Mouse (Mus musculus): ENCODE results near the gene Cx3cr1. TPM values are rescaled to one million over a fixed set of nuclear protein-coding genes. Genes with fewer than 3 reads are reported as not detected.
"Not testable (repeated sequence)": the region's sequence is repeated elsewhere in the genome, so short reads cannot be mapped to it uniquely, and the experiment has no call there.

The Cx3cr1 gene
- polyA plus RNA-seq, 1 experiment from 2014 or later, result 1.8 TPM

DNA sequence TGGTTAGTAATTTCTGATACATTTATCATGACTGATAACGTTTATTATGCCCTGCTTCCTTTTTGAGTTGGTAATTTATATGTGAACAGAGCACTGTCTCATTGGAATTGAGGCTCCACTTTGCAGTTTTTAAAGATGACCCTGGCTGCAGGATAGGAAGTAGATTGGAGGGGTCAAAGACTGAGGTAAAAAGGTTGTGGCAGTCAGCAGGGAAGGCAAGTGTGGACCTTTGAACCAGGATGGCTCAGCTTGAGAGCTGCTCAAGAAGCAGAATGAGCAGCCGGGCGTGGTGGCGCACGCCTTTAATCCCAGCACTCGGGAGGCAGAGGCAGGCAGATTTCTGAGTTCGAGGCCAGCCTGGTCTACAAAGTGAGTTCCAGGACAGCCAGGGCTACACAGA lies 43.8 kb upstream of the Cx3cr1 start:
- peaks cover 21% of the 10 kb centered on the region for H3K36me3 ChIP-seq (replicated peaks; ENCODE audit: insufficient read depth, low read length)
- no peak for TF ChIP-seq CTCF (IDR thresholded peaks at IDR 0.05; ENCODE audit: low read depth)
- TF ChIP-seq EP300 (IDR thresholded peaks at IDR 0.05; ENCODE audit: low read depth), result no peak
- H3K27me3 ChIP-seq (ENCODE audit: insufficient read depth, low read length), result no peaks in the 10 kb centered on the region
- ATAC-seq (no peak), DNase-seq (no peak)
- H3K9ac ChIP-seq (replicated peaks), result no peak overlapping the region
- peak overlapping the region; percentile 51 for H3K4me2 ChIP-seq (ENCODE audit: low read depth, low read length)
- WGBS (ENCODE audit: insufficient replicate concordance), result 86% methylated on average over 6 of the region's 7 CpGs
- peaks cover 43% of the 10 kb centered on the region for H3K4me1 ChIP-seq (ENCODE audit: insufficient read depth)
- no peaks in the 10 kb centered on the region for H3K9me3 ChIP-seq (ENCODE audit: low read length)
- peak overlapping the region; percentile 100; the same call in 1 of the 2 replicates for H3K27ac ChIP-seq (ENCODE audit: low read depth)
- H3K4me3 ChIP-seq (ENCODE audit: low read depth, low read length), result no peak overlapping the region

DNA sequence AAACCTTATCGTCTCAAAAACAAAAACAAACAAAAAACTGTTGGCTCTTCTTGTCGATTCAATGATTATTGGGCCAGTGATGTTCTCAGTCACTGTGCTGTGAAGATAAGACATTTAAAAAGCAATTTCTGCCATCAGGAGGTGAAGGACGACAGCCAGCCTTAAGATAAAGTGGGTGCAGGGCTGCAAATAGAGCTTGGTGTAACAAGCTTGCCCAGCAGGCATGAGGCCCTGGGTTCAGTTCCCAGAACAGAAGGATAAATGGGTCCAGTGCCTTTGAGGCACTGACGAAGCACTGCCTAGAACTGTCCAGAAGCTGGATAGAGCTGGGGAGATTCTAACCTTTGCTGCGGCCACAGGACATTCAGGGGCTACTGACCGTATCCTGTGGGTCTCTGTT lies 42.8 kb upstream of the Cx3cr1 start:
- no peaks in the 10 kb centered on the region for H3K27me3 ChIP-seq (ENCODE audit: insufficient read depth, low read length)
- peaks cover 33% of the 10 kb centered on the region for H3K4me1 ChIP-seq (ENCODE audit: insufficient read depth)
- DNase-seq (peak; percentile 24), ATAC-seq (no peak)
- H3K4me2 ChIP-seq (ENCODE audit: low read depth, low read length), result peak overlapping the region; percentile 51
- no peaks in the 10 kb centered on the region for H3K9me3 ChIP-seq (ENCODE audit: low read length)
- WGBS (ENCODE audit: insufficient replicate concordance), result 66% methylated on average over 6 of the region's 6 CpGs
- H3K27ac ChIP-seq (ENCODE audit: low read depth), result peak overlapping the region; percentile 100
- TF ChIP-seq EP300 (IDR thresholded peaks at IDR 0.05; ENCODE audit: low read depth), result peak; percentile 92
- TF ChIP-seq CTCF (IDR thresholded peaks at IDR 0.05; ENCODE audit: low read depth), result no peak
- H3K36me3 ChIP-seq (replicated peaks; ENCODE audit: insufficient read depth, low read length), result peaks cover 11% of the 10 kb centered on the region
- no peak overlapping the region for H3K4me3 ChIP-seq (ENCODE audit: low read depth, low read length)
- H3K9ac ChIP-seq (replicated peaks), result peak overlapping the region; percentile 2; the same call in 1 of the 2 replicates

DNA sequence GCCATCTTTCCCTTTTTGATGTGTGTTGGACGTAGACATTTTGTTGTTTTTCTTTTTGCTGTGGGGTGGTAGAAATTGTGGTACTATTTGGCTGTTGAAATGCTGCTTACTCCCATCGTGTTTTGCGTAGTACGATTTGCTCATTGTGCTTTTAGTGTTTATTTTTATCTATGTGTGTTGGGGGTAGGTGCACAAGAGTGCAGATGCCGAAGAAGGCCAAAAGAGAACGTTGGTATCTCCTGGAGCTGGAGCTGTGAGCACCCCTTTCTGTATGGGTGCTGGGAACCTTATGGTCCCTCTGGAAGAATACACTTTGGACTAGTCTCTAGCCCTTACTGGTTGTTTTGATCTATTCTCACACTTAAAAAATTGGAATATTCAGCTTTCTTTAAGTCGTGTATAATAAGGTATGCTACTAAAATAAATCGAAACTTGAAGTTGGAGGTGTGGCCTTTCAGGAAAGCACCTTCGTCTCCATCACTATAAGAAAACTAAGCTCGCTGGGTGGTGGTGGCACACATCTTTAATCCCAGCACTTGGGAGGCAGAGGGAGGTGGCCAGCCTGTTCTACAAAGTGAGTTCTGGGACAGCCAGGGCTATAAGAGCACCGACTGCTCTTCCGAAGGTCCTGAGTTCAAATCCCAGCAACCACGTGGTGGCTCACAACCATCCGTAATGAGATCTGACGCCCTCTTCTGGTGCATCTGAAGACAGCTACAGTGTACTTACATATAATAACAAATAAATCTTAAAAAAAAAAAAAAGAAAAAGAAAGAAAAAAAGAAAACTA lies 41.7 kb upstream of the Cx3cr1 start:
- H3K9ac ChIP-seq (replicated peaks), result peak overlapping the region; percentile 92
- peaks cover 30% of the 10 kb centered on the region for H3K4me1 ChIP-seq (ENCODE audit: insufficient read depth)
- H3K27me3 ChIP-seq (ENCODE audit: insufficient read depth, low read length), result no peaks in the 10 kb centered on the region
- peak overlapping the region; percentile 90 for H3K4me3 ChIP-seq (ENCODE audit: low read depth, low read length)
- TF ChIP-seq CTCF (IDR thresholded peaks at IDR 0.05; ENCODE audit: low read depth), result no peak
- no peak for TF ChIP-seq EP300 (IDR thresholded peaks at IDR 0.05; ENCODE audit: low read depth)
- no peaks in the 10 kb centered on the region for H3K9me3 ChIP-seq (ENCODE audit: low read length)
- WGBS (ENCODE audit: insufficient replicate concordance), result 67% methylated on average over 15 of the region's 15 CpGs
- no peak for ATAC-seq
- DNase-seq, result no peak
- peak overlapping the region; percentile 87 for H3K4me2 ChIP-seq (ENCODE audit: low read depth, low read length)
- H3K36me3 ChIP-seq (replicated peaks; ENCODE audit: insufficient read depth, low read length), result no peaks in the 10 kb centered on the region
- H3K27ac ChIP-seq (ENCODE audit: low read depth), result peak overlapping the region; percentile 100

DNA sequence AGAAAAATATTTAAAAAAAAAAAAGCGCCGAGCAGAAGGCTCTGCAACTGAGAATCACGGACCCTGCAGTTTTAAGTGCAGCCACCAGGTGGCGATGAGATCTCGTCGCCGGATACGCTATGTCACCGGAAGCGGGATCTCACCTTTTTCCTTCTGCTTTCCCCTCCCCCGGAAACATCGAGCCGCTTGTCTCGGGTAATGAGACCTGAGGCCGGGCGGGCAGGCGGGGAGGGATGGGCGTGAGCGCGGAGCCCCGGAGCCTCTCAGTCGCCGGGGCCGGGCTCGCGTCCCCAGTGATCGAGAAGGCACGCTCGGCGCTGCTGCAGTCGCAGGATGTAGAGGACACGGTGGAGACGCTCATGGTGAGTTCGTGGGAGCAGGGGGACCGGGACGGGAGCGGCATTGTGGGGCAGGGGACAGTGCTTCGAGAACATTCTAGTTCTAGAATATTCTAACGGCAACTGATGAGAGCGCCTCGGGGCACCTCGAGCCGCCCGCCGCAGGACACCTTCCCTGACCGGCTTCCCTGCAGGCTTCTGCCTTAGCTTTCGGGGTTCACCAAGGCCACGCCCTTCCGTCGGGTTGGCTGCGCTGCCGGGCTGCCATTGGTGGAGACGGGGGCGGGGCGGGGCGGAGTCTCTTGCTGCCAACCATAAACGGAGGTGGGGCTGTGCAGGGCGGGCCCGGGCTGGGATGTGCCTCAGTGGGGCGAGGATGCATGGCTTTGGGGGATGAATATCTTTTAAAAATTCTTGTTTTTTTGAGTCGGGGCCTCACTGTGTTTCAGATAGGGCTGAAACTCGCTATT lies 40.7 kb upstream of the Cx3cr1 start, which contains the start of gene Slc25a38:
Slc25a38 (plus strand) TSS at position 164 of the 808 bp plus-strand sequence.
- under 1% methylated on average over 60 of the region's 62 CpGs for whole genome bisulfite sequencing (ENCODE audit: insufficient replicate concordance)

DNA sequence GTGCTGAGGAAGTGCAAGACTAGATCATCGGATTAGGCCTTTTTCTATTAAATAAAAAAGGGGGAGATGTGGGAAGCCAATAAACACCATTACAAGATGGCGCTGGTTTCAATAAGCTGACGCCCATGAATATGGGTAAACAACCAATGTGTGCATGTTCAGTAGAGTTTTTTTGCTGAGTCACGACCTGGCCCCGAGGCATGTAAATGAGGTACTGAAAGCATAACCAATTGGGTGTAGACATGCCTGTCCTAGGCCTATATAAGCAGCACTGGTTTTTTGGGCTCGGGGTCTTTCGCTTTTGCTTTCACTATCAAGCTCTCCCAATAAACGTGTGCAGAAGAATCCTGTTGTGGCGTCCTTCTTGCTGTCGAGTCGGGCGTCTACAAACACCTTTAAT lies 39.3 kb upstream of the Cx3cr1 start:
- not testable (repeated sequence) for H3K27ac ChIP-seq (ENCODE audit: low read depth); H3K4me3 ChIP-seq (ENCODE audit: low read depth, low read length); H3K9ac ChIP-seq (replicated peaks); H3K36me3 ChIP-seq (replicated peaks; ENCODE audit: insufficient read depth, low read length); H3K27me3 ChIP-seq (ENCODE audit: insufficient read depth, low read length); ATAC-seq; H3K4me2 ChIP-seq (ENCODE audit: low read depth, low read length); H3K9me3 ChIP-seq (ENCODE audit: low read length)
- WGBS (ENCODE audit: insufficient replicate concordance), result 91% methylated on average over 12 of the region's 12 CpGs
- peaks cover 24% of the 10 kb centered on the region for H3K4me1 ChIP-seq (ENCODE audit: insufficient read depth)
- peak; percentile 15 for DNase-seq

More for the DNA sequence above, 40.7 kb upstream of the Cx3cr1 start, which contains the start of gene Slc25a38:
- no peaks in the 10 kb centered on the region for H3K36me3 ChIP-seq (replicated peaks; ENCODE audit: insufficient read depth, low read length)
- peak within 1 kb of the TSS; percentile 87 for H3K4me2 ChIP-seq (ENCODE audit: low read depth, low read length)
- DNase-seq, result peak; percentile 99
- no peaks in the 10 kb centered on the region for H3K9me3 ChIP-seq (ENCODE audit: low read length)
- H3K4me3 ChIP-seq (ENCODE audit: low read depth, low read length), result peak within 1 kb of the TSS; percentile 90
- ATAC-seq, result peak; percentile 90
- no peaks in the 10 kb centered on the region for H3K27me3 ChIP-seq (ENCODE audit: insufficient read depth, low read length)
- H3K27ac ChIP-seq (ENCODE audit: low read depth), result peak within 1 kb of the TSS; percentile 100
- H3K4me1 ChIP-seq (ENCODE audit: insufficient read depth), result peaks cover 30% of the 10 kb centered on the region
- TF ChIP-seq CTCF (IDR thresholded peaks at IDR 0.05; ENCODE audit: low read depth) (peak; percentile 90), EP300 (IDR thresholded peaks at IDR 0.05; ENCODE audit: low read depth) (0 out of 2 replicates have a peak, but pooled peaks have one; percentile 8)
- H3K9ac ChIP-seq (replicated peaks), result peak within 1 kb of the TSS; percentile 92

DNA sequence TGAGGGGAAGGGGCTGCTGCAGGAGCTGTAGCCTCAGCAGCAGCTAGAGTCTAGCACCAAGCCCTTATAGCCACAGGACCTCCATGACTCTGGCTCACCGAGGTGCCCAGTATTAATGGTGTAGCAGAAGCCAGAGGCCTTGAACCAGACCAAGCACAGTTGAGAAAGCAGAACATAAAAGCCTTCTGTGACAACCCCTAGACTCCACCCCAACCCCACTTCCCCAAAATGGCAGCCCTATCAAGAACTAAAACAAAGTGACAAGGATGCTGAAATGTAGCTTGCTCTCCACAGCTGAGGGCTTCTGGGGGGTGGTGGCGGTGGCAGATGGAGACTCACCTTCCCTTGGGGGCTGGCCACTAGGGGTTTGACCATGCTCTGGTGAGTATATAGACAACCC lies 31.5 kb upstream of the Cx3cr1 start:
- DNase-seq (no peak), ATAC-seq (no peak)
- no peak overlapping the region for H3K9ac ChIP-seq (replicated peaks)
- no peaks in the 10 kb centered on the region for H3K9me3 ChIP-seq (ENCODE audit: low read length)
- no peak overlapping the region for H3K27ac ChIP-seq (ENCODE audit: low read depth)
- no peaks in the 10 kb centered on the region for H3K27me3 ChIP-seq (ENCODE audit: insufficient read depth, low read length)
- no peak overlapping the region for H3K4me2 ChIP-seq (ENCODE audit: low read depth, low read length)
- H3K4me1 ChIP-seq (ENCODE audit: insufficient read depth), result no peaks in the 10 kb centered on the region
- WGBS (ENCODE audit: insufficient replicate concordance), result 91% methylated on average over 2 of the region's 2 CpGs
- no peak for TF ChIP-seq EP300 (IDR thresholded peaks at IDR 0.05; ENCODE audit: low read depth)
- no peaks in the 10 kb centered on the region for H3K36me3 ChIP-seq (replicated peaks; ENCODE audit: insufficient read depth, low read length)
- no peak overlapping the region for H3K4me3 ChIP-seq (ENCODE audit: low read depth, low read length)

All from liver, postnatal 0 days (tissue).